Mouse (Mus musculus) lung, postnatal 10 days (tissue): ENCODE data around the gene Mrpl24.

Experiments
- DNase-seq: peaks from one replicate; pipeline ENCODE4 v3.0.0; 2021

Gene Mrpl24

GRCm38 (mm10) chr3:87947811-87948199, 28.5 kb downstream of the Mrpl24 start:
- no peak for DNase-seq

GRCm38 (mm10) chr3:87948378-87949265, 29.3 kb downstream of the Mrpl24 start, which contains the start of gene Crabp2:
TSS of gene Crabp2 (plus strand) at chr3:87948666.
- no peak for DNase-seq

DNA sequence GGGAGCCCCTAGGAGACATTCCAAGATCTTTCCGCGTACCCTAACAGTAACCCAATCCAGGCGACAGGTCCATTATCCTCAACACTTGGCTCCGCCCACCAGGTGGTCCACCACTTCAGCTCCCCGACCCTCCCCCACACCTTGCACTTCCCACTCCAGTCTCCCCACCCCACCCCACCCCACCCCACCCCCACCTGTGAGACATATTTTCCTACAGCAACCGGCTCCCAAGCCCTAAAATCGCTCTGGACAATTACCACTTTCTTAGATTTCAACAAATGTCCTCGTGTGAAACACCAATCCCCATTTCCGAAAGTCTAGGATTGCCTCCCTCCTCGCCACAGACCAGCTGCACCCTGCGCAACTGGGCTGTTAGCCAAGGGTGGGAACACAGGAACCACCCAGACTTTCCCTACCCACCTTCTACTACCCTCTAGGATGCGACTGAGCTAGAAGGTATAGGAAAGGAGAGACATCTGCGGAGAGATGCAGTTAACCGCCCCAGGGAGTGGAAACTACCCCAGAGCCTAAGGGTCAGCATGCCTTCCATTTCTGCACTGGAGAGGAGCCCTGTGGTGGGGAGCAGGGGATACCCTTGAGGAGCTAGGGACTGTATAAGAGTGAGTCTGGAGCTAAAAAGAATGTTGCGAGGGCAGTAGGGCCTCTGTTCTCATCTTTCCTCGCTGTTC, 30.1 kb downstream of the Mrpl24 start:
- DNase-seq: no peak

DNA sequence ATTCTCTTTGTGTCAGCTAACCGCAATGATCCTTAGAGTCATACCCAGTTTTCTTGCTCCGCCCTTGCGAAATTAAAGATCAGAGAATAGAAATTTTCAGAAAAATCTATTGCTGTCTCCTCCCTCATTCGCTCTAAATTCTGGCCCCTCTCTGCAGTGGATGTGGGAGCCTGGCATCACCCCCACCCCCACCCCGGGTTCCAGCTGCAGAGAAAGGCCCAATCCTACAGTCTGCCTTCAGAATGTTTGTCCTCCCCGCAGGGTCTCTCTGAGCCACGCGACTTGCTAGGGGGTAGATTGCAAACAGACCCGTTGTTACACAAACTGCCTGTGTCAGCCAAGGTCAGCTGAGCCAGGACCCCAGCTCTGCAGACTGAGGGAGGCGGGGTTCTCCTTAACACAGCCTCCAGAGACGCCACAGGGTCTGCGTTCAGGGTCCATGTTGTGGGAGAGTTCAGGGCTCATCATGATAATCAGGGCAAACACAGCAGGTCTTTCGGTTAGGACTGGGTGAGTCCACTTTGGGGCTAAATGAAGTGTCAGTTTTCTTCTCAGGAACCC, 30.7 kb downstream of the Mrpl24 start:
- no peak for DNase-seq

- no peak for DNase-seq
Measured at GRCm38 (mm10) chr3:87951946-87952345, 32.6 kb downstream of the Mrpl24 start.

GRCm38 (mm10) chr3:87952440-87952839, 33.1 kb downstream of the Mrpl24 start:
- peak; percentile 68 for DNase-seq

GRCm38 (mm10) chr3:87958056-87958455, 38.8 kb downstream of the Mrpl24 start:
- DNase-seq: no peak

DNA sequence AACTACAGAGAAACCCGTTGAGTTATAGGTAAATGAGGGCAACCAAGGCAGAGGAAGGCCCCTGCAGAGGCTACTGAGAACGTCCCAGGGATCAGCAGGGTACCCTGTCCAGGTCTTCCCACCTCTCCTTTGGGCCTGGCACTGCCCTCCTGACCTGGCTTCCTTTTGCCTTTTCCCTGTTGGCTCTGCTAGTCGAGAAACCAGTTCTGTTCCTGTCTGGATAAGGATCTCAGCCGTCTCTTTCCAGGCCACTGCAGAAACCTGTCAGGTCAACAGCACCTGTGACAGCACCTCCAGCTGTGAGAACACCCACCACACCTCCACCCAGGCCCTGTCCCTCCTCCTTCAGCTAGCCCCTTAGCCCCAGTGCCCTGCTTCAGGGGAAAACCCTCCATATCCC, 39.2 kb downstream of the Mrpl24 start:
- no peak for DNase-seq

GRCm38 (mm10) chr3:87958967-87959366, 39.7 kb downstream of the Mrpl24 start:
- DNase-seq: no peak

GRCm38 (mm10) chr3:87959371-87959770, 40.1 kb downstream of the Mrpl24 start:
- DNase-seq: no peak

- no peak for DNase-seq
Measured at GRCm38 (mm10) chr3:87960191-87960585, 40.9 kb downstream of the Mrpl24 start.

- DNase-seq: peak; percentile 97
Measured at GRCm38 (mm10) chr3:87960586-87961191, 41.4 kb downstream of the Mrpl24 start.

DNA sequence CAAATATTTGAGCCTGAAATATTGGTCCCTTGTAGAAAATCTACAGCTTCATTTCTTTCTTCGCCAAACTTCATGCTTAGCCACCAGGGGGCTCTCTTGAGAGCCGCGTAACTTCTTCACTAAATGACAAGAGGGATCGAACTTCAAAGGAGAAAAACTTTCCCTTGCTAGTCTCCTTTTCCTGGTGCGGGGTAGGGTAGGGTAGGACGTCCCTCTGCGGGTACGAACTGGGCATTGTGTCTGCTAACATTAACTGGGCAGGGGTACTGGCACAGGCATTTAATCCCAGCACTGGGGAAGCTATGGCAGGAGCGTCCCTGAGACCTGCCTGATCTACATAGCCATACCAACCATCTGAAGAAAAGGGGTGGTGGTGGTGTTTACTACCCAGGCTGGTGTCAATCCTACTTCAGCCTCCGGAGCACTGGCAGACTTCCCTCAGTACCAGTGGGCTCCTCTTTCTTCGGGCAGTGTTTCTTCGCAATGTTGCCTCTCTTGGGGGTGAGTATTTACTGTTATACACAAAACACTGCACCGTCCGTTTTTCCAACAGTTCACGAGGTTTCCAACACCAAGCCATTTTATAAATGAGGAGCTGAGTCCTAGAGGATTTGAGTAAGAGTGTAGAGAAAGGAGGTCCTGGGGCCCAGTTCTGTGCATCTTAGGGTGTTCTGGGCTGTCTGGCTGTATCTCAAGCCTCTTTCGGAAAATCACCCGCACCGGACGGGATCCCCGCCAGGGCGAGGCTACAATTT, 51.1 kb downstream of the Mrpl24 start:
- peak; percentile 77 for DNase-seq

DNA sequence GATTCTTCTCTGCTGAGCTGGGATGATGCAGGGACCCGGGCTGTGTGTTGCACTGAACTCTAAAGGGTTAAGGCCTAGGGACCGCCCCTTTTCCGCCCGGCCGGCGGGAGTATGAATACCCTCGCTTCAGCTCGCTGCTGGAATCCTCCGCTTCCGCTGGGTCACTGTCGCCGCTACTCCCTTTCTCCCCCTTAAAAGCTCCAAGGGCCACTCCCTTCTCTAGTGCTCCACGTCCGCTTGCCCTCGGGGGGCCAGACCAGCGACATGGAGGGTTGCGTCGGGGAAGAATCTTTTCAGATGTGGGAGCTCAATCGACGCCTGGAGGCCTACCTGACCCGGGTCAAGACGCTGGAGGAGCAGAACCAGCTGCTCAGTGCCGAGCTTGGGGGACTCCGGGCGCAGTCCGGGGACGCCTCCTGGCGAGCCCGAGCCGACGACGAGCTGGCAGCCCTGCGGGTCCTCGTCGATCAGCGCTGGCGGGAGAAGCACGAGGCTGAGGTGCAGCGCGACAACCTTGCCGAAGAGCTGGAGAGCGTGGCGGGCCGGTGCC, 51.7 kb downstream of the Mrpl24 start, which contains the start of gene Nes:
TSS of gene Nes (plus strand) at position 140 of the 550 bp plus-strand sequence.
- peak; percentile 93 for DNase-seq

- no peak for DNase-seq
Measured at GRCm38 (mm10) chr3:87971489-87972202, 52.3 kb downstream of the Mrpl24 start.

DNA sequence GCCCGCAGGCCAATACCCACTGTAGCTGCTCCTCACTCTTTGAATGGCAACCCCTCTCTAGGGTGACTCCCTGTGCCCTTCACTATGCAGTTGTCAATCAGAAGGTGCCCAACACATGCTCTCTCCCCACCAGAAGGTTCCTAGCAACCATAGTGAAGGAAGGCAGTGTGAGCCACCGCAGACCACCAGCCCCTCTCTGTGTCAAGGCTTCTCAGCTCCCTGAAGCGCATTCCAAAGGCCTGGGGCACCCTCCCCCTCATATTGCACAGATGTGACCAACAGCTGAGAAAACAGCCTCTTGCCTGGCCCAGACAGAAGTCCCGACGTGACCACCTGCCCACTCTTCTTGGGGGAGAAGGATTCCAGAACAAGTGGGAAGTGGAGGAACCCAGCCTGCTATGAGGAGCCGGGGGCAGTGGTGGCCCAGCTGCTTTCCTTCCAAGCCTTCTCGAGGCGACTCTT, 52.9 kb downstream of the Mrpl24 start:
- no peak for DNase-seq

- no peak for DNase-seq
Measured at GRCm38 (mm10) chr3:87972776-87973175, 53.5 kb downstream of the Mrpl24 start.
